Mouse (Mus musculus): ENCODE measurements around the gene Kcnip2. TPM values are rescaled to one million over a fixed set of nuclear protein-coding genes. Genes with fewer than 3 reads are reported as not detected.

Gene Kcnip2
- 14.8 TPM for polyA plus RNA-seq (2017; shearing (Covaris generic))

GRCm38 (mm10) chr19:45815831-45816405 is at the start of gene Kcnip2:
Kcnip2 (minus strand) TSS chr19:45816061.

DNA sequence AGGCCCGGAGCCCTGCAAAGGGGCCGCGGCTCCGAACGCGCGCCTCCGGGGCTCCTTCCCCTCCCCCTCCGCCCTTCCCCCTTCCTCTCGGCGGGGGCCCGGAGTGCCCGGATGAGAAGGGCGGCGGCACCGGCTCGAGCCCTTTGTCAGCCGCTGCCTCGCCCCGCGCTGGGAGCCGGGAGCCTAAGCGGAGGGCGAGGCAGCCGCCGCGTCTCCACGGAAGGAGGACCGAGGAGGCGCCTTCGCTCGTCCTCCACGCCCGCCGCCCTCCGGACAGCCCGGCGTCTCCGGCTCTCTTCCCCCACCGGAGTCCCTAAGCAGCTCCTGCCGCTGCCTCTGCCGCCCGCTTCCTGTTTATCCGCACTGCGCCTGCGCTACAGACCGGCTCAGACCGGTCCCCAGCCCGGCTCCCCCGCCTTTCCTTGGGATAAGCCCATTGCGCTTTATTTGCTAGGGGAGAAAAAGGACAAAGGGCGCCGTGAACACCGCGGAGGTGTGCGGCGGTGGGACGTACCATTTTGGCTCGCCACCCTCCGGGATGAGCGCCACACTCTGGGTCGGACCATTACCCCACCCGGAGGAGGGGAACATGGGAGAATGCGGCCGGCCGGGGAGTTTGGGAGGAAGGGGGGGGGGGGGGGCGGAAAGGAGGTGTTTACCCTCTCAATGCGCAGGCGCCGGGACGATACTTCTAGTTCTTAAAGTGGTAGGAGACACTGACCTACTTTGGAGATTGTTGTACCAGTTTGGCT is 32.5 kb downstream of the Kcnip2 start, which contains the start of gene Mgea5:
TSS of gene Mgea5 (minus strand) at position 657 of the 752 bp plus-strand sequence.

DNA sequence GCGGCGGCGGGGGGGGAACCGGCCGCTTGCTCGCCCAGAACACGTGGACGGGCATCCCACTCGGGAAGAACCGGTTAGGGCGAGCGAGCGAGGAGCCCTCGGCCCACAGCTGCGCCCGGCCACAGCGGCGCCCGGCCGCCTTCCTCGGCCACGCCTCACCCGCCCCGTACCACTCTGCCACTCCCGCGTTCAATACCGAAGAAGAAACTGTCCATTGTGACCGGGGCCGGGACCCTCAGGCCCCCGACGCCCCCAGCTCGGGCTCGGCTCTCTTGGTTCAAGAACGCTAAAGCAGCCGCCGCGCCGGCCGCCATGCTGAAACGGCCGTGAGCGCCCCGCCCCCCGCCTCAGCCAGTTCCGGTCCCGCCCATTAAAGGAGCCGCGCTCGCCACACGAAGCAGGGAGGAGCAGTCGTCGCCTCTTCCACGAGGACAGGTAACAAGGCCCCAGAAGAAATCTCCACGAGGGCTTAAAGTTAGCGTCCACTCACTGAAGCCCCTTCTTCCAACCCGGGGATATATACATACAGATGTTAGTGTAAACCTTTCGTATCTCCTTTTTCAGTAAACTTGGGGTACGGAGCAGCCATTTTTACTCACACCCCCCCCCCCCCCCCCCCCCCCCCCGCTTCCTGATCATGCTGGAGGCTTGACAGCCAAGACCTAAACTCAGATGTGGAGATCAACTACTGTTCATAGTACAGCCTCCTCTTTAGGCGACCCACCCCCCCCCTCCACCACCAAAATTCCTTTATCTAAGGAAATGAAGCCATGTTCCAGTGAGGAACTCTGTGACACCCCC is 66.4 kb downstream of the Kcnip2 start, which contains the start of gene Npm3:
TSS of gene Npm3 (minus strand) at position 349 of the 801 bp plus-strand sequence.

DNA sequence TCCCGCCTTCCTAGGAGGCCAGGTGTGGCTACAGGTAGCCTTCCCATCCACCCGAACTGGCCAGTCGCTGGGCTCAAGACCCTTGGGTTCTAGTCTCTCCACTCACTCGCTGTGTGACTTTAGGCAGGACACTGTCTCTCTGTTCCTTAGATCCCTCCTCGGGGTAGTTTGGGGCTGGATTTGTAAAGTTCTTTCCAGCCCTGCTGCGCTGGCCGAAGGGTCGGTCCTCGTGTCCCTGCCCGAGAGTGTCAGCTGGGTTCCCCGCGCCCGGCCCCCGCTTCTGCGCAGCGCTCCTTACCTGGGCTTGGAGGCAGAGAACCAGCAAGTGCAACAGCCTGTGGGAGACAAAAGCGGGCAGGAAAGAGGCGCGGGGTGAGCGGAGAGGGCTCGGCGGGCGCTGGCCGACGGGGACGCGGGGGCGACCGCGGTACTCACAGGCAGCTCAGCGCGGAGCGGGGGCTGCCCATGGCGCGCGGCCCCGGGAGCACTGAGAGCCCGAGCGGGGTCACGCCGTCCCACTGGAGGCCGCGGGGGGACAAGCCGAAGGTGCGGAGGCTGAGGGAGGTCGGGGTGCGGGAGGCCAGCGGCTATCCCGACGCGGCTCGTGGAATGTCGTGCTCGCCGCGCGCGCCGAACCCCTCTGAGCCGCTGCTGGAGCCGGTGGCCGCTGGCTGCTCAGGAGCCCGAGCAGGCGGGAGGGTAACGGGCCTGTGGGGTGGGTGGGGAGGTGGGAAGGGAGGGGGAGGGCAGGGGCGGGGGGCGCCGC is 73.5 kb downstream of the Kcnip2 start, which contains the start of gene Fgf8:
TSS of gene Fgf8 (minus strand) at position 698 of the 766 bp plus-strand sequence.

Other genes starting within 250 kb of the Kcnip2 start
- gene Fbxw4, start 155.7 kb downstream of the Kcnip2 start, polyA plus RNA-seq (2017; shearing (Covaris generic)), result 8.9 TPM
- gene Fgf8, start 73.1 kb downstream of the Kcnip2 start, polyA plus RNA-seq (2017; shearing (Covaris generic)), result not detected
- 28.0 TPM for gene Npm3, start 66.5 kb downstream of the Kcnip2 start, polyA plus RNA-seq (2017; shearing (Covaris generic))
- 147 TPM for gene Mgea5, start 32.2 kb downstream of the Kcnip2 start, polyA plus RNA-seq (2017; shearing (Covaris generic))
- gene Armh3, start 182.4 kb upstream of the Kcnip2 start, polyA plus RNA-seq (2017; shearing (Covaris generic)), result 16.1 TPM
- gene Hps6, start 187.4 kb upstream of the Kcnip2 start, polyA plus RNA-seq (2017; shearing (Covaris generic)), result 20.6 TPM
- gene Pprc1, start 228.8 kb upstream of the Kcnip2 start, polyA plus RNA-seq (2017; shearing (Covaris generic)), result 65.2 TPM
- 41.3 TPM for gene Ldb1, start 229.2 kb upstream of the Kcnip2 start, polyA plus RNA-seq (2017; shearing (Covaris generic))

All from inflammation-experienced regulatory T-cells, adult 16 weeks (primary cell).